In genomic region chr7:76438988-76439387, GRCm38 (mm10) we compare ENCODE assay signal across 18 mouse cellular contexts.
"Had no signal": no experiment of that assay in that cellular context is flagged by ENCODE, and none has a peak within 500 bp of the region (broad histone marks: within the 10 kb centered on the region; RNA-seq: fewer than 3 reads in every experiment).

No protein-coding gene starts in this region.

- H3K9me3 ChIP-seq: limb, embryonic 10.5 days; limb, embryonic 13.5 days; liver, embryonic 13.5 days; midbrain, embryonic 12.5 days; midbrain, embryonic 15.5 days; neural tube, embryonic 13.5 days; stomach, embryonic 15.5 days had no signal

- H3K4me2 ChIP-seq: limb, embryonic 13.5 days; liver, embryonic 13.5 days; midbrain, embryonic 12.5 days; midbrain, embryonic 15.5 days; neural tube, embryonic 13.5 days; stomach, embryonic 15.5 days had no signal

- H3K4me1 ChIP-seq: limb, embryonic 10.5 days; limb, embryonic 13.5 days; liver, embryonic 13.5 days; stomach, embryonic 15.5 days had no signal

- H3K27ac ChIP-seq: kidney, postnatal 0 days; layer of hippocampus, adult 2 months; limb, embryonic 10.5 days; limb, embryonic 13.5 days; liver, embryonic 13.5 days; midbrain, embryonic 12.5 days; midbrain, embryonic 15.5 days; neural tube, embryonic 13.5 days; stomach, embryonic 15.5 days had no signal

- H3K9ac ChIP-seq: limb, embryonic 13.5 days; liver, embryonic 13.5 days; midbrain, embryonic 12.5 days; midbrain, embryonic 15.5 days; neural tube, embryonic 13.5 days; stomach, embryonic 15.5 days had no signal

- DNase-seq: kidney, postnatal 25 days; layer of hippocampus, adult 9-11 months; liver, embryonic 13.5 days; lung, adult 2 months; lung, postnatal 14 days; lung, postnatal 4 days; right cerebral cortex, postnatal 25 days; spleen, adult 18-20 months; thymus, postnatal 25 days had no signal

- H3K36me3 ChIP-seq: limb, embryonic 10.5 days; limb, embryonic 13.5 days; liver, embryonic 13.5 days; midbrain, embryonic 12.5 days; midbrain, embryonic 15.5 days; neural tube, embryonic 13.5 days; stomach, embryonic 15.5 days had no signal

- H3K27me3 ChIP-seq: limb, embryonic 13.5 days; liver, embryonic 13.5 days; midbrain, embryonic 12.5 days; midbrain, embryonic 15.5 days; neural tube, embryonic 13.5 days; stomach, embryonic 15.5 days had no signal

- H3K4me3 ChIP-seq: layer of hippocampus, adult 2 months; limb, embryonic 10.5 days; limb, embryonic 13.5 days; liver, embryonic 13.5 days; midbrain, embryonic 12.5 days; midbrain, embryonic 15.5 days; myocyte; neural tube, embryonic 13.5 days; stomach, embryonic 15.5 days had no signal
